Mouse (Mus musculus): Measurements from ENCODE around the gene Efnb3.

DNA sequence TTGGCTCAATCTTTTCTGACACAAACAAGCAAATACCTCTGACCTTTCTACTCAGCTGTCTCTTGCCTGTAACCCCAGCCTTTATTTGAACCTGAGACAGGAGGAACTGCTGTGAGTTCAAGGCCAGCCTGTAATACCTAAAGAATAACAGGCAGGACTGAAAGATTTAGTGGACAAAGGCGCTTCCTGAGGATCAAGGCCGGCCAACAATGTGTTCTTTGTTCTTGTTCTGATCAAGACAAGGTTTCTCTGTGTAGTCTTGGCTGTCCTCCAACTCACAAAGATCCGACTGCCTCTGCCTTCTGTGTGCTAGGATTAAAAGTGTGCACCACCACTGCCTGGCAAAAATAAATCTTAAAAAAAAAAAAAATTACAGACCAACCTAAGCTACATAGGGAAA is 4.4 kb upstream of the Efnb3 start:
- TF ChIP-seq POLR2A (IDR thresholded peaks at IDR 0.05; ENCODE audit: insufficient read length, low read depth): no peak
- TF ChIP-seq POLR2AphosphoS2 (IDR thresholded peaks at IDR 0.05; ENCODE audit: insufficient read length, low read depth): no peak
- no peak for TF ChIP-seq CEBPB (IDR thresholded peaks at IDR 0.05; ENCODE audit: insufficient read depth, poor library complexity, severe bottlenecking)
- TF ChIP-seq USF1 (IDR thresholded peaks at IDR 0.05; ENCODE audit: low read depth): no peak
- no peak for TF ChIP-seq E2F4 (IDR thresholded peaks at IDR 0.05; ENCODE audit: insufficient read depth)
- TF ChIP-seq MAX (IDR thresholded peaks at IDR 0.05; ENCODE audit: low read depth): no peak
- no peak for TF ChIP-seq MYOG (IDR thresholded peaks at IDR 0.05; ENCODE audit: control insufficient read depth in 1 of 3, insufficient read depth in 1 of 3, insufficient read length in 2 of 3, low read depth in 2 of 3)
- TF ChIP-seq REST (IDR thresholded peaks at IDR 0.05; ENCODE audit: insufficient read depth, insufficient read length): no peak
- no peak for TF ChIP-seq MYOD1 (IDR thresholded peaks at IDR 0.05; ENCODE audit: control insufficient read depth in 1 of 3, insufficient read length in 2 of 3, low read depth in 2 of 3)
- TF ChIP-seq TCF12 (IDR thresholded peaks at IDR 0.05; ENCODE audit: insufficient read depth, poor library complexity, severe bottlenecking): no peak
- no peak for TF ChIP-seq SRF (IDR thresholded peaks at IDR 0.05; ENCODE audit: control insufficient read depth, insufficient read length, low read depth)
- no peak for TF ChIP-seq TCF3 (IDR thresholded peaks at IDR 0.05; ENCODE audit: insufficient read length, low read depth)

Data from myocyte (in vitro differentiated cells).